Mouse (Mus musculus) ES-CJ7 (cell line): Measurements from ENCODE around the gene Omt2a.
A peak's percentile ranks its signal among the peaks of the same experiment; 100 is the strongest.
"Not testable (repeated sequence)": the region's sequence is repeated elsewhere in the genome, so short reads cannot be mapped to it uniquely, and the experiment has no call there.

ENCODE experiments used
- DNase-seq: peaks from one replicate; pipeline ENCODE4 v3.0.0; 2011; ENCODE audit warnings: low read depth, low spot score

Omt2a gene

GRCm38 (mm10) chr9:78314696-78315095 lies at the start of gene Omt2a:
TSS of gene Omt2a (minus strand) at chr9:78314796.
- no peak for DNase-seq

GRCm38 (mm10) chr9:78363374-78363773 lies 48.8 kb upstream of the Omt2a start:
- no peak for DNase-seq

GRCm38 (mm10) chr9:78360484-78360872 lies 45.9 kb upstream of the Omt2a start:
- peak; percentile 85 for DNase-seq

- DNase-seq, result peak; percentile 88
Measured at GRCm38 (mm10) chr9:78359750-78360483, 45.3 kb upstream of the Omt2a start.

- DNase-seq, result peak; percentile 97
Measured at GRCm38 (mm10) chr9:78358053-78358452, 43.5 kb upstream of the Omt2a start.

GRCm38 (mm10) chr9:78355611-78356010 lies 41.0 kb upstream of the Omt2a start, which contains the start of gene Gsta2:
TSS of gene Gsta2 (minus strand) at chr9:78355788.
- no peak for DNase-seq

GRCm38 (mm10) chr9:78354665-78355578 lies 40.3 kb upstream of the Omt2a start:
- DNase-seq, result no peak

GRCm38 (mm10) chr9:78351504-78352220 lies 37.1 kb upstream of the Omt2a start:
- no peak for DNase-seq

- peak; percentile 62 for DNase-seq
Measured at GRCm38 (mm10) chr9:78350007-78350406, 35.4 kb upstream of the Omt2a start.

- DNase-seq, result not testable (repeated sequence)
Measured at GRCm38 (mm10) chr9:78349141-78349540, 34.5 kb upstream of the Omt2a start.

GRCm38 (mm10) chr9:78348206-78349004 lies 33.8 kb upstream of the Omt2a start:
- DNase-seq, result not testable (repeated sequence)

GRCm38 (mm10) chr9:78347004-78347403 lies 32.4 kb upstream of the Omt2a start:
- no peak for DNase-seq

GRCm38 (mm10) chr9:78345235-78345634 lies 30.6 kb upstream of the Omt2a start:
- DNase-seq, result not testable (repeated sequence)

- not testable (repeated sequence) for DNase-seq
Measured at GRCm38 (mm10) chr9:78343055-78343454, 28.5 kb upstream of the Omt2a start.

- DNase-seq, result not testable (repeated sequence)
Measured at GRCm38 (mm10) chr9:78342494-78342893, 27.9 kb upstream of the Omt2a start.

GRCm38 (mm10) chr9:78340324-78340723 lies 25.7 kb upstream of the Omt2a start:
- DNase-seq, result peak; percentile 75

GRCm38 (mm10) chr9:78337050-78337449 lies 22.5 kb upstream of the Omt2a start:
- not testable (repeated sequence) for DNase-seq

- not testable (repeated sequence) for DNase-seq
Measured at GRCm38 (mm10) chr9:78327289-78327688, 12.7 kb upstream of the Omt2a start, which contains the start of gene Omt2b. TSS of gene Omt2b (plus strand) at chr9:78327589.

- peak; percentile 58 for DNase-seq
Measured at GRCm38 (mm10) chr9:78319499-78319898, 4.9 kb upstream of the Omt2a start.

GRCm38 (mm10) chr9:78308122-78308521 lies 6.5 kb downstream of the Omt2a start:
- not testable (repeated sequence) for DNase-seq

- DNase-seq, result not testable (repeated sequence)
Measured at GRCm38 (mm10) chr9:78299143-78299542, 15.5 kb downstream of the Omt2a start.
